Mouse (Mus musculus) G1E (cell line): Measurements from ENCODE around the gene Slc38a5. TPM values are rescaled to one million over a fixed set of nuclear protein-coding genes. Genes with fewer than 3 reads are reported as not detected.

ENCODE experiments used
- ATAC-seq: 2 replicates; pipeline ENCODE4 v1.8.0; 2016; ENCODE audit warnings: mild to moderate bottlenecking; ENCODE audit not compliant: insufficient number of reproducible peaks, poor library complexity, low FRiP score, severe bottlenecking; ENCODE audit errors: extremely low read depth
- DNase-seq: peaks from one replicate; pipeline ENCODE4 v3.0.0; 2012; ENCODE audit warnings: low spot score
- H3K27me3 ChIP-seq: 2 replicates; pipeline ENCODE4 v1.6.1; 2012; ENCODE audit warnings: mild to moderate bottlenecking, low read length, inconsistent platforms; ENCODE audit not compliant: insufficient read depth
- H3K36me3 ChIP-seq: replicated peaks from 2 replicates; pipeline ENCODE3; 2012; ENCODE audit warnings: mild to moderate bottlenecking, inconsistent platforms
- H3K4me1 ChIP-seq: 2 replicates; pipeline ENCODE4 v1.6.1; 2012; ENCODE audit warnings: low read depth, low read length, inconsistent platforms, mixed read lengths; ENCODE audit not compliant: insufficient read depth
- H3K4me3 ChIP-seq: 2 replicates; pipeline ENCODE4 v1.5.1; 2012; ENCODE audit warnings: low read depth, mild to moderate bottlenecking, inconsistent platforms, low read length, moderate library complexity, mixed read lengths
- H3K9me3 ChIP-seq: replicated peaks from 2 replicates; pipeline ENCODE4 v1.6.1; 2012; ENCODE audit warnings: inconsistent platforms
- CTCF ChIP-seq: IDR thresholded peaks from 2 replicates; pipeline ENCODE4 v1.5.1; 2012; ENCODE audit warnings: low read depth, low read length, inconsistent platforms, mixed read lengths
- GATA1 ChIP-seq: IDR thresholded peaks from 2 replicates; pipeline ENCODE4 v1.6.1; 2012; ENCODE audit warnings: borderline replicate concordance, low read length, inconsistent platforms, mixed read lengths
- GATA2 ChIP-seq: IDR thresholded peaks from 2 replicates; pipeline ENCODE4 v1.6.1; 2012; ENCODE audit warnings: low read depth, low read length, inconsistent platforms, borderline replicate concordance
- POLR2AphosphoS5 ChIP-seq: IDR thresholded peaks from 2 replicates; pipeline ENCODE4 v1.6.1; 2012; ENCODE audit warnings: low read depth, low read length, inconsistent platforms; ENCODE audit not compliant: insufficient replicate concordance
- TAL1 ChIP-seq: conservative IDR thresholded peaks from 2 replicates; pipeline ENCODE4 v1.6.1; 2012; ENCODE audit warnings: low read depth, low read length, inconsistent platforms, mixed read lengths
- polyA plus RNA-seq: library from polyadenylated mRNA; stranded (reverse); fragments of >175 nt; gene quantifications from 2 replicates; pipeline ENCODE4 v1.2.3, GENCODE M21; 2012
- total RNA-seq, 2 experiments: library from RNA; stranded (forward) in 1 of 2; stranded (reverse) in 1 of 2; fragments of 200-1000 nt in 1 of 2; fragments of >200 nt in 1 of 2; fragmentation: Nextera tagmentation in 1 of 2; gene quantifications; 2 replicates each; pipeline ENCODE4 v1.2.3; 2014 to 2017

Gene Slc38a5
- total RNA-seq (2014; fragmentation: Nextera tagmentation) (0.39 and 6.7 TPM in 2 replicates), total RNA-seq (2017) (not detected in 2 replicates), polyA plus RNA-seq (0.10 and 0.32 TPM in 2 replicates)

DNA sequence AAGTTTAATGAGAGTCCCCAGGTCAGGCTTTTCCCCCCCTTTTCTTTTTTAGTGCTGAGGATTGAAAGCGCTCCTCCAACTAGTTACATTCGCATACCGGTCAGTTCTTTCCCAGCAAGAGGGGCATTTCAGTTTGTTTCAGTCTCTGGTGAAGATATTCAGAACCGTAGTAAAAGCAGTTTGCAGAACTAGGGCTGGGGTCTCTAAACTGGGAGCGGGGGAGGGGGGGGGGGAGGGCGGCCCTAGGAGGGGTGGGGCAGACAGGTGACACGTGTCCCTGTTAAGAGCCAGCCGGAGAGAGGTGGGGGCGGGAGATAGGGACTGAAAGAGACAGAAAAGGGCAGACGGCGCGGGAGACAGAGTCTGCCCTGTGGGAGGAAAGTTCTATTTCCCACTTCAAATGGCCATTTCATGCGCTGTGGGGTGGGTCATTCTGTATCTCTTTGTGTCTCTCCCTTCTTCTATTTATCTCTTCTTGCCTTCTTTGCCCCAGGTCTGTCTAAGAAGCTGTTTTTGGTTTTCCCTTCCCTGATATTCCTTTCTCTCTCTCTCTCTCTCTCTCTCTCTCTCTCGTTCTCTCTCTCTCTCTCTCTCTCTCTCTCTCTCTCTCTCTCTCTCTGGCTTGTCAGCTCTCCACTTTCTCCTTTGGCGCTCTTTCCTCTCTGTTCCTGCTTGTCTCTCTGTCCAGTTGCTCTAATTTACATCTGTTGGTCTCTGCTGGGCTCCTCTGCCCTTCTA, at the start of gene Slc38a5:
Gene Slc38a5, plus strand, starts transcription at position 51 of the 738 bp plus-strand sequence.
- DNase-seq (no peak), ATAC-seq (no peak)
- no peak within 1 kb of the TSS; the same call in 1 of the 2 replicates for H3K4me3 ChIP-seq
- TF ChIP-seq TAL1 (no peak), GATA1 (no peak), POLR2AphosphoS5 (no peak), CTCF (no peak), GATA2 (no peak)
- H3K36me3 ChIP-seq = no peaks in the 10 kb centered on the region
- peaks cover 11% of the 10 kb centered on the region for H3K4me1 ChIP-seq
- peaks cover 10% of the 10 kb centered on the region for H3K27me3 ChIP-seq
- H3K9me3 ChIP-seq = no peaks in the 10 kb centered on the region

DNA sequence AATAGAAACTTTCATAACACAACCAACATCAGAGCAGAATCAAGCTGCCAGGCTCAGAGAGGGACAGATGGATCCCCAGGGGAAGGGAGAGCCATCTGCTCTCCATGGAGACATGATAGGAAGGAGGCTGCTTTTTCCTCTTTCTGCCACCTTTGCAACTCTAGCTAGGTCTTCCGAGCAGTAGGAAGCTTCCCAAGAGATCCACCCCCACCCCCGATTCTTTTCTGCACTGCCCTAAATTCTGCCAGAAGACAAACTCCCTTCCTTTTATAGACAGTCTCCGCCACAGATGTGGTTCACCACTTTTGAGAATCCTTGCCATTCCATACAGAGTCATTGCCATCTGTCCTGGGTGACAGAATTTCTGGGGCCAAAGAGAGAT, 48.6 kb upstream of the Slc38a5 start:
- no peak for TF ChIP-seq TAL1
- no peak for TF ChIP-seq POLR2AphosphoS5
- TF ChIP-seq GATA2 = no peak
- TF ChIP-seq GATA1 = no peak
- no peak for TF ChIP-seq CTCF
- H3K9me3 ChIP-seq = no peaks in the 10 kb centered on the region
- ATAC-seq (no peak), DNase-seq (no peak)
- H3K4me3 ChIP-seq = no peak overlapping the region
- peaks cover 56% of the 10 kb centered on the region for H3K4me1 ChIP-seq
- peaks cover 17% of the 10 kb centered on the region for H3K27me3 ChIP-seq
- no peaks in the 10 kb centered on the region for H3K36me3 ChIP-seq

- ATAC-seq (no peak), DNase-seq (no peak)
- Histone ChIP-seq H3K9me3 (no peaks in the 10 kb centered on the region), H3K4me3 (no peak overlapping the region), H3K27me3 (peaks cover 11% of the 10 kb centered on the region), H3K4me1 (peaks cover 55% of the 10 kb centered on the region), H3K36me3 (no peaks in the 10 kb centered on the region)
- no peak for TF ChIP-seq GATA2
- TF ChIP-seq CTCF = no peak
- TF ChIP-seq POLR2AphosphoS5 = no peak
- TF ChIP-seq TAL1 = no peak
- no peak for TF ChIP-seq GATA1
Measured at GRCm38 (mm10) chrX:8222678-8223421, 48.1 kb upstream of the Slc38a5 start.

DNA sequence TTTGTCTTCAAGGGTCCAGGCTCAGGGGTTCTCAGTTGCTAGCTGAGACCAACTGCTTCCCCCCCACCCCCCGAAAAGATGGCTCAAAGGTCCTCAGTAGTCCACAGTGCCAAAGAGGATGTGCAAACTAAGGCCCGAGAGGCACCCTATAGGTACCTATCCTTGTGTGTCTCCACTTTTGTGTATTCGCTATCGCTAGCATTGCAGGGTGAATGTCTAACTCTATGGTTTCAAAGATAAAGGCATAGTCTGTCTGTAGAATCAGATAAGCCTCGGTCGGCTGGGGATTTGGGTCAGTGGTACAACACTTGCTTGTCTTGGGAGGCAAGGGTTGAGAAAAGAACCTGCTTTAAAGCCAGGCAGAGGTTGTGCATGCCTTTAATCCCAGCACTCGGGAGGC, 47.5 kb upstream of the Slc38a5 start:
- Histone ChIP-seq H3K36me3 (no peaks in the 10 kb centered on the region), H3K27me3 (peaks cover 10% of the 10 kb centered on the region), H3K9me3 (no peaks in the 10 kb centered on the region), H3K4me1 (peaks cover 50% of the 10 kb centered on the region), H3K4me3 (no peak overlapping the region)
- peak; percentile 20 for DNase-seq
- ATAC-seq = peak; percentile 75
- TF ChIP-seq CTCF (no peak), TAL1 (peak; percentile 87)

DNA sequence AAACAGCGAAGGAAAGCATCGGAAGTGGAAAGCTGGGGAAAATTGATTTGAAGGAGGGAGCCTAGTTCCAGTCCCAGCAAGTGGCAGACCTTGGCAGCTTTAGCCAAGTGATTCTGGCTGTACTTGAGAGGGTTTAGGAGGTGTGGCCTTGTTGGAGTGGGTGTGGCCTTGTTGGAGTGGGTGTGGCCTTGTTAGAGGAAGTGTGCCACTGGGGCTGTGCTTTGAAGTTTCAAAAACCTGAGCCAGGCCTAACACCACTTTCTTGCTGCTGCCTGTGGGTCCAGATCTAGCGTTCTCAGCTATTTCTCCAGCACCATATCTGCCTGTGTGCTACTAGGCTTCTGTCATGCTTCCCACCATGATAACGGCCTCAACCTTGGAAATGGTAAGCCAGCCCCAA, 40.7 kb upstream of the Slc38a5 start:
- H3K4me1 ChIP-seq = peaks cover 7% of the 10 kb centered on the region; the same call in 1 of the 2 replicates
- TF ChIP-seq TAL1 (no peak), GATA1 (no peak), GATA2 (no peak), CTCF (no peak), POLR2AphosphoS5 (no peak)
- ATAC-seq (no peak), DNase-seq (no peak)
- H3K9me3 ChIP-seq = no peaks in the 10 kb centered on the region
- H3K27me3 ChIP-seq = no peaks in the 10 kb centered on the region; the same call in 1 of the 2 replicates
- H3K4me3 ChIP-seq = no peak overlapping the region
- H3K36me3 ChIP-seq = no peaks in the 10 kb centered on the region

- no peaks in the 10 kb centered on the region for H3K9me3 ChIP-seq
- ATAC-seq (no peak), DNase-seq (no peak)
- peaks cover 15% of the 10 kb centered on the region; the same call in 1 of the 2 replicates for H3K4me1 ChIP-seq
- no peaks in the 10 kb centered on the region for H3K27me3 ChIP-seq
- H3K36me3 ChIP-seq = peaks cover under 1% of the 10 kb centered on the region
- TF ChIP-seq CTCF (no peak), POLR2AphosphoS5 (no peak), GATA2 (no peak), GATA1 (no peak), TAL1 (no peak)
- no peak overlapping the region for H3K4me3 ChIP-seq
Measured at GRCm38 (mm10) chrX:8233602-8234001, 37.3 kb upstream of the Slc38a5 start.
